Mouse (Mus musculus): Measurements from ENCODE around the gene Adprm.
"Not testable (repeated sequence)": the region's sequence is repeated elsewhere in the genome, so short reads cannot be mapped to it uniquely, and the experiment has no call there.

Adprm gene

DNA sequence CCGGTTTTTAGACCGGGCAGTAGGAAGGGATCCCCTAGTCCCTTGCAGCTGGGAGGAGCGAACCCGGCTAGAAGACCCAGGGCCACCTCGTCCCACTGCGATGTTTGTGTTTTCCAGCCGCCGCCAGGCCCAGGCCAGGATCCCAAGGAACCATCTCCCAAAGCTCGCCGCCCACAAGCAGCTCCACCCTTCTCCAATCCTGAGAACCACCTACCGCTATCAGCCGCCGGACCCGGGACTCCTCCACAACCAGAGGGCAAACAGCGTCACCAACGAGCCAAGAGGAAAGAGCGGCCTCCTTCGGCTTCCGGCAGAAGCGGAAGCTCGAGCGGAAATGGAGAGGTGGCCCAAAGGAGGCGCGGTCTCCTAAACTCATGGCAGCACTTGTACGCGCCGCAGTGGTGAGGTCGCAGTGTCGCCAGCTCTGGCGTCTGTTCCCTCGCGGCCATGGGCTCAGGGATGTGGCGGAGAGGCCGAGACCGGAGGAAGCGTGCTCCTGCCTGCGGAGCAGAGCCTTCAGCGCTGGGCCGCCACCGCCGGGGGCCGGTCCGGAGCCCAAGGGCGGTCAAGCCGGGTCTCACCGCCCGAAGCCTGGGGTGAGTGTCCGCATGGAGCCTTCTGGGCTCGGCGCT, at the start of gene Adprm, which contains the start of gene Sco1:
Gene Adprm (minus strand): TSS at position 274 of the 632 bp plus-strand sequence.
Gene Sco1 (plus strand): TSS at position 350 of the 632 bp plus-strand sequence.
- DNase-seq = peak; percentile 90 to 92

DNA sequence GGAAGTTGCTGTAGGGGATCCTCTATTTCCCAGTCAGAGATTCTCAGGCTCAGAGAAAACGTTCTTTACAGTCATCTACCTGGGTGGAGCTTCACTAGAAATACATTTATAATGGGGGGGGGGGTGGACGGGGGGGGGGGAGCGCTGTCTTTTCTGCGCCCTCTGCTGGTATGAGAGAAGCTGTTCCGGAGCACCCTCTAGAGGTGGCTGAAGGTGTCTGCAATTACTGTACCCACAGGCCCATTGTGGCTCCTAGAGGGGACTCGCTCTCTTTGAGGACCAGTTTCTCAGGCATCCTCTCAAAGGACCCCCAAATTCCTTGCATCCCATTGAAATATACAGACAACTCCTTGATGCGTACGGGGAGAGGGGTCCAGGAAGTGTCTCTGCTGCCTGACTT, 49.3 kb upstream of the Adprm start:
- DNase-seq = peak; percentile 77 to 81

DNA sequence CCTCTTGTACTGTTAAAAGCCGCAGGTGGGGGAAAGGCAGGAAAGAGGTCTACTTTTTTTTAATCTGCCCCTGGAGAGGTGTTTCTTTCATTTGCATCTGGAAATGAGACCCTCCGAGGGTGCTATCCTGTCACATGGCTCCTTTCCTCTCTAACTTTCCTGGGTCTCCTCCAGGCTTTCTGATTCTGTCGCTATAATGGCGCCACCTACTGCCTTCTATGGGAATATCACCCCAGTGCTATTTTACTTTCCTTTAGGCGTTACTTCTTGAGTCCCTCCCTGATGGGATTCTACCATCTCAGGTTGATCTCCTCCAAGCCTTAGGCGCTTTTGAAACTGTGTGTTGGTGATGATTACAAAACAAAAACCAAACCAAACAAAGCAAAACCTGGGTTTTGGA, 47.8 kb upstream of the Adprm start:
- peak; percentile 54 to 74 for DNase-seq

DNA sequence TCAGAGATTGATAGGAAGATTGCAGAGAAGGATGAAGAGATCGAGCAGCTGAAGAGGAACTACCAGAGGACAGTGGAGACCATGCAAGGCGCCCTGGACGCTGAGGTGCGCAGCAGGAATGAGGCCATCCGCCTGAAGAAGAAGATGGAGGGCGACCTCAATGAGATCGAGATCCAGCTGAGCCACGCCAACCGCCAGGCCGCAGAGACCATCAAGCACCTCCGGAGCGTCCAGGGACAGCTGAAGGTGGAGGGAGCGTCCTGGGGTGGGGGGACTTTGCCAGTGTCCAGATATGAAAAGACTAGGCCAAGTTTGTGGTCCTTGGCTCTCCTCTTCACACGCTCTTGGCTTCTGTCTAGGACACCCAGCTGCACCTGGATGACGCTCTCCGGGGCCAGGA, 46.8 kb upstream of the Adprm start:
- no peak for DNase-seq

DNA sequence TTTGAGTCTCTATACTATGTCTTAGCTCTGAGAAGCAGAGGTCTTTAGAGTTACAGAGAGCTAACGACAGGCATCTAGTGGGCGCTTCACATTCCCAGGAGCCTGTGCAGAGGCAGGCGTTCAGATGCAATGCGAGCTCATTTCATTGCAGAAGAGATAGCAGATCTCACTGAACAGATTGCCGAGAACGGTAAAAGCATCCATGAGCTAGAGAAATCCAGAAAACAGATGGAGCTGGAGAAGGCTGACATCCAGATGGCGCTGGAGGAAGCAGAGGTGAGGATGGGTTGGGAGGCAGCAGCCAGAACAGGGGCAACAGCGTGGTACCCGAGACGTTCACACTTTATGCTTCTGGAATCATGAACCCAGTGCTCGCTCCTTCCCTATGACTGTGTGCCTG, 46.0 kb upstream of the Adprm start:
- no peak for DNase-seq

DNA sequence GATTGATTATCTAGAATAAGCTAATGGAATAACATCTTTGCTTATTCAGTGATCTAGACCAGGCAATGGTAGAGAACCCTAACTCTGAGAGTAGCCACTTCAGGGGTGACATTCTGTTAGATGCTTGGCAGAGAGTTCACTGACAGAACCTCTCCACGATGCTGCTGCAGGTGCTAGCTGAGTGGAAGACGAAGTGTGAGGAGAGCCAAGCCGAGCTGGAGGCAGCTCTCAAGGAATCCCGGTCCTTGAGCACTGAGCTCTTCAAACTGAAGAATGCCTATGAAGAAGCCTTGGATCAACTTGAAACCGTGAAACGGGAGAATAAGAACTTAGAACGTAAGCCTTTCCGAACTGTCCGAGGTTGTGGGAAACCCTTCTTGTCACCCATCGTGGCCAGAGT, 45.3 kb upstream of the Adprm start:
- DNase-seq = no peak

DNA sequence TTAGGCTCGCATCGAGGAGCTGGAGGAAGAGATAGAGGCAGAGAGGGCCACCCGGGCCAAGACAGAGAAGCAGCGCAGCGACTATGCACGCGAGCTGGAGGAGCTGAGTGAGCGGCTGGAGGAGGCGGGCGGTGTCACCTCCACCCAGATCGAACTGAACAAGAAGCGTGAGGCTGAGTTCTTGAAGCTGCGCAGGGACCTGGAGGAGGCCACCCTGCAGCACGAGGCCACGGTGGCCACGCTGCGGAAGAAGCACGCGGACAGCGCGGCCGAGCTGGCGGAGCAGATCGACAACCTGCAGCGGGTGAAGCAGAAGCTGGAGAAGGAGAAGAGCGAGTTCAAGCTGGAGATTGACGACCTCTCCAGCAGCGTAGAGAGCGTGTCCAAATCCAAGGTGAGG, 42.1 kb upstream of the Adprm start:
- DNase-seq = no peak

DNA sequence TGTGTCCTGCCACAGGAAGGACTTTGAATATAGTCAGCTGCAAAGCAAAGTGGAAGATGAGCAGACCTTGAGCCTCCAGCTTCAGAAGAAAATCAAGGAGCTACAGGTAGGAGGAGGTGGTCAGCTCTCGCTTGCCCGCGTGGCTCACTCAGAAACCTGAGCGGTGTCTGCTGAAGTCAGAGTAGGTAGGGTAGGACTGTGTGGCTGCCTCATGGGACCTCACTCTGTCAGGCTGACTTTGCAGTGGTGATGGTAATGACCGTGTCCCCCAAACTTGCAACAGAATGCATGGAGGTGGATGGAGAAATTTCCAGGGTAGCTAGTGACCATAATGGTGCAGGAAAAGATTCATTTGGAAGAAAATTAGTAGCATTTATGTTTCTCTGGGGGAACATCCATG, 41.3 kb upstream of the Adprm start:
- no peak for DNase-seq

DNA sequence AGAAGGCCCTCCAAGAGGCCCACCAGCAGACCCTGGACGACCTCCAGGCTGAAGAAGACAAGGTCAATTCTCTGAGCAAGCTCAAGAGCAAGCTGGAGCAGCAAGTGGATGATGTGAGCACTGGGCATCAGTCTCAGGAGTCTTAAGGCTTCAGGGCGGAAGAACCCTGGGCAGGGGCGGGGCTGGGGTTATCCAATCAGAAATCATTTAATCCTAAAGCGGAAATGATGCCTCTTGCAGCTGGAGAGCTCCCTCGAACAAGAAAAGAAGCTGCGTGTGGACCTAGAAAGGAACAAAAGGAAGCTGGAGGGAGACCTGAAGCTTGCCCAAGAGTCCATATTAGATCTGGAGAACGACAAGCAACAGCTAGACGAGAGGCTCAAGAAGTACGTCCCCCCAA, 40.8 kb upstream of the Adprm start:
- no peak for DNase-seq

DNA sequence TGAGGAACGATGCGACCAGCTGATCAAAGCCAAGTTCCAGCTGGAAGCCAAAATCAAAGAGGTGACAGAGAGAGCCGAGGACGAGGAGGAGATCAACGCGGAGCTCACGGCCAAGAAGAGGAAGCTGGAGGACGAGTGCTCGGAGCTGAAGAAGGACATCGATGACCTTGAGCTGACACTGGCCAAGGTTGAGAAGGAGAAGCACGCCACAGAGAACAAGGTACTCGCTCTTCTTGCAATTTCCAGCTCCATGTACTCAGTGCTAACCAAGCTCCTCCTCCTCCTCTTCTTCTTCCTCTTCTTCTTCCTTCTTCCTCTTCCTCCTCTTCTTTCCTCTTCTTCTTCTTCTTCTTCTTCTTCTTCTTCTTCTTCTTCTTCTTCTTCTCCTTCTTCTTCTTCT, 40.0 kb upstream of the Adprm start:
- not testable (repeated sequence) for DNase-seq

DNA sequence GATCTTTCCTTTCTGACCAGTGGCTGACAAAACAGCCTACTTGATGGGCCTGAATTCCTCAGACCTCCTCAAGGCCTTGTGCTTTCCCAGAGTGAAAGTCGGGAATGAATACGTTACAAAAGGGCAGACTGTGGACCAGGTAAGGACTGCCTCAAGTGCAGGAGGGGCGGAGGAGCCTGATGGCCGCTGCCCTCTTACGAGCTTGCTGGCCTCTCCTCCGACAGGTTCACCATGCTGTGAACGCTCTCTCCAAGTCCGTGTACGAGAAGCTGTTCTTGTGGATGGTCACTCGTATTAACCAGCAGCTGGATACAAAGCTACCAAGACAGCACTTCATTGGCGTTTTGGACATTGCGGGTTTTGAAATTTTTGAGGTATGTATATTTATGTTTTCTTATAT, 34.8 kb upstream of the Adprm start:
- DNase-seq = no peak

DNA sequence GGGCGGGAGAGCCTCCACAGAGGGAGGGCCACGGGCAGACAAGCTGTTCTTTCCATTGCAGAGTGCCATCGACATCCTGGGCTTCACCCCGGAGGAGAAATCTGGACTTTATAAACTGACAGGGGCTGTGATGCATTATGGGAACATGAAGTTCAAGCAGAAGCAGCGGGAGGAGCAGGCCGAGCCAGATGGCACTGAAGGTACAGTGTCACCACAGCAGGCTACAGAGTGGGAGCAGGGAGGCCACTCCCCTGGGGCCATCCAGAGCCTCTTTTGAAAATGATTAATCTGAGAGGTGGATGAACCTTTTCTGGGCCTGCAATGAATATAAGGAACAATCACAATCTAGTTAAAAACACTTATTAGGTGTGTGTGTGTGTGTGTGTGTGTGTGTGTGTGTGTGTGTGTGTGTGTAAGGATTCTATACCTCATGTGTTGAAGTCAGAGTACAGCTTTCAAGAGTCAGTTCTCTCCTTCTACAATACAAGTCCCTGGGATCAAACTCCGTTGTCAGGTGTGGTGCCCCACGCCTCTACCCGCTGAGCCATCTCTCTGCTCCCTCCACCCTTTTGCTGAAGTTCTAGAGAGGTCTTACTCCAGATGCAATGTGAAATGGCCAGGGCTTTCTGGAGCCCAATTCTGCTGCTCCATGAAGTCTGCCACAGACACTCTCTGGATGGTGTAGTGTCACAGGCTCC, 34.2 kb upstream of the Adprm start:
- no peak for DNase-seq

DNA sequence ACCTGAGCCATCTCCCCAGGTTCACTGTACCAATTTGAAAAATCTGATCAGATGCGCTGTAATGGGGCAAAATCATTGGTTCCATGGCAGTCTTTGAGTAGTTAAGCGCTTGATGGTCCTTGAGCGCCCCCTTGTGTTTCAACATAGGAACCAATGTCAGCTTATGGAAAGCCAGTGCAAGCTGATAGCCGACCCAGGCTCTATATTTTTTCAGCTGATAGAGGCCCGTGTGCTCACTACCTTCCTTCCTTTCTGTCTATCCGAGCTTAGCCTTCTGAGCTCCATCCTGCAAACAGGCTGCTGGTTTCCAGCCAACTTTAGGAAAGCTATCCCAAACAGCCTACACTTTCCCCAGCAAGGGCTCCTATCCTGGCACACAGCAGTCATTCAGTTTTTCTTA, 33.1 kb upstream of the Adprm start:
- peak; percentile 87 to 92 for DNase-seq

DNA sequence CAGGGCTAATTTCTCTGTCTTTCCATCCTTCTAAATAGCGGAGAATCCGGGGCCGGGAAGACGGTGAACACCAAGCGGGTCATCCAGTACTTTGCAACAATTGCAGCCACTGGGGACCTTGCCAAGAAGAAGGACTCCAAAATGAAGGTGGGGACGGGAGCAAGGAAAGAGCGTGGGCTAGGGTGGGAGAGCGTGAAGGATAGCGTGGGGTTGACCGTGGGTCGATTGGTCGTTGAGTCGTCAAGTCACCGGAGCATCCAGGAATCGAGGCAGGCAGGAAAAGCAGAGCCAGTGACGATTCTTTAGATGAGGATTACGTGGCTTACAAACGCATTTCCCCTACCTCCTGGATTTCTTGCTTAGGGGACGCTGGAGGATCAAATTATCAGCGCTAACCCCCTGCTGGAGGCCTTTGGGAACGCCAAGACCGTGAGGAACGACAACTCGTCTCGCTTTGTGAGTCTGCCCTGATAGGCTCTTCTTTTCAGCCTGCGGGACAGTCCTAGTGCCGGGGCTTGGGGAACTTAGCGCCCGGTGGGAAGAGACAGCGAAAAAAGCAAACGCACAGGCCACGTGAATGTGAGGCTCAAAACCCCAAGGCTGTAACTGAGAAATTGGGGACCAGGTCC, 31.4 kb upstream of the Adprm start:
- DNase-seq = no peak

DNA sequence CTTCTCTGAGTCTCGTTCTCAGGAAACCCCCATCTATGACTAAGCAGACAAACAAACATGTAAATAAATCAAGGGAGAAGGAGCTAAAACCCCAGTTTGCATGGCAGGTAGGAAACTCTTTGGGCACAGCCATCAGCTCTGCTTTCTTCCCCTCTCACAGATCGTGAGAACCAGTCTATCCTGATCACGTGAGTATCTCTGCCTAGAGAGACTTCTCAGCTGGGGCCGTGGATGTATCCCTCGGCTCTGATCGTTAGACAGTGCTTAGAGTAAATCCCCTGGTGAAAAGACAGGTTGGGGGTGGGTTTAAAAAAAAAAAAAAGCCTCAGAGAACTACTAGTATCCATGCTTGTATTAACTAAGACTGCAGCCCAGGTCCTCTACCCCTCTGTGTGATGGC, 30.8 kb upstream of the Adprm start:
- no peak for DNase-seq

DNA sequence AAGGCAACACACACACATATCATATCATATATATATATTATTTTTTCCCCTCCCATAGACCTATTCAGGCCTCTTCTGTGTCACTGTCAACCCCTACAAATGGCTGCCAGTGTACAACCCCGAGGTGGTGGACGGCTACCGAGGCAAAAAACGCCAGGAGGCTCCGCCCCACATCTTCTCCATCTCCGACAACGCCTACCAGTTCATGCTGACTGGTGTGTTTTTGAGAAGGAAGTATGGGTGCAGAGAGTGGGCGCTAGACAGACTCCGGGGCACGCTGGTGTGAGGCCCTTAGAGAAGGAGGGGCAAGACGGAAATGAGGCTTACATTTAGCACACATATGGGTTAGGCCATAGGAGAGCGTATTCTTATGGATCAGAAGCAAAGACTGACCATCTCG, 30.4 kb upstream of the Adprm start:
- no peak for DNase-seq

DNA sequence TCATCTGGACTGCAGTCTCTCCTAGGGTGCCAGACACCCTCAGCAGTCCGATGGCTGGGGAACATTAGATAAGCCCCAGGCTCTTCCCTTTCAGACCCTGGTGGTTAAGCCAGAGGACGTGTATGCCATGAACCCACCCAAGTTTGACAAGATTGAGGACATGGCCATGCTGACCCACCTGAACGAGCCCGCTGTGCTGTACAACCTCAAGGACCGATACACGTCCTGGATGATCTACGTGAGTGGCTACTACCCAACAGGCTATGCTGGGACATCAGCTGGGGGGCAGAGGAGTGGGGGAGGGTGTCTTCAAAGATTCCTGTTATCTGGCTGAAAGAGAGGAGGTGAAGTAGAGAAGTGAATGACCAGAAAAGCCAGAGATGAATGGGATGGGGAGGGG, 29.8 kb upstream of the Adprm start:
- DNase-seq = no peak

DNA sequence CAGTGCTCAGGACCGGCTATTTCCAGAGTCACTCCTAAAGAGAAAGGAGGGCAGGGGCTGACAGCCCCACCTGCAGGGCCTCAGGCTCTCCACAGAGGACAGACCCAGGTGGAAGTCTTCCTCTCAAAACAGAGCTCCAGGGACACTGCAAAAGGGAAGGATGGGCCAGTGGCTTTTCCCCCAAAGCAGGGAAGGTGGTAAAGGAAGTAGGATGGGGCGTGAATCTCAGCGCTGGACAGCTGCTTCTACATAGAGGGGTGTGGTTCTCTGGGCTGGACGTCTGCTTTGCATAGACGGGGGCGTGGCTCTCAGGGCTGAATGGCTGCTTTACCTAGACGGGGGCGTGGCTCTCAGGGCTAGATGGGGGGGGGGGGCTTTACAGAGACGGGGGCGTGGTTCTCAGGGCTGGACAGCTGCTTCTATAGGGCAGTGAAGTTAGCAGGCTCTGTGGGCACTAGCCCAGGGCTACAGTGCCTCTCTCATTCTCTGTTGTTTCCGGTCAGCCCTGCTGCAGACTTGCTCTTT, 28.8 kb upstream of the Adprm start:
- no peak for DNase-seq

DNA sequence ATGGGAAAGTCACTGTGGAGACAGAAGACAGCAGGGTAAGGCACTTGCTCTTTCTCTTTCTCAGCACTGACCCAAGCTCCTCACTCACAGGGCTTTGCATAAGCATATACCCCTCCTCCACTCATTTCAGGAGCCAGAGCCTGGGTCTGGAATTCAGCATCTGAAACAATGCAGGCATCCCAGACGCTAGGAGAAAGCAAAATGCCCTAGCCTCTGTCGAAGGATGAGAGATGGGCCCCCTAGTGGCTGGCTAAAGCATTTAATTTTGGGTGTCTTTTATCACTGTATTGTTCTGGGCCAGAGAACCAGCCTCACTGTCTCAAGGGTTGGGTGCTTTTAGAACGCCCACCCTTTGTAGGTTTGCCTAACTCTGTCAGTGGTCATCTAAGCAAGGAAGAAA, 27.8 kb upstream of the Adprm start:
- peak; percentile 84 to 87 for DNase-seq

DNA sequence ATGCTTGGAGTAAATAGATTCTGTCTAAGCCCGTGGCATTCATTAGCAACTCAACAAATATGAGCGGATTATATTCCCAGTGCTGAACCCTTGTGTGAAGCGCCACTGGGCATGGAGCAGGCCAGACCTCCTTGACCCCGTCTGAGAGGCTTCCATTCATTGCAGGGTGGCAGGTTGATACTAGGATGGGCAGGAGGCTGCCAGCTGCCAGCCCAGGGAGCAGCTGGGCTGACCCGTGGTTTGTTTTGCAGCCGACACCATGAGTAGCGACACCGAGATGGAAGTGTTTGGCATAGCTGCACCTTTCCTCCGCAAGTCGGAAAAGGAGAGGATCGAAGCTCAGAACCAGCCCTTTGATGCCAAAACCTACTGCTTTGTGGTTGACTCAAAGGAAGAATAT, 27.3 kb upstream of the Adprm start:
- DNase-seq = peak; percentile 19 to 28

DNA sequence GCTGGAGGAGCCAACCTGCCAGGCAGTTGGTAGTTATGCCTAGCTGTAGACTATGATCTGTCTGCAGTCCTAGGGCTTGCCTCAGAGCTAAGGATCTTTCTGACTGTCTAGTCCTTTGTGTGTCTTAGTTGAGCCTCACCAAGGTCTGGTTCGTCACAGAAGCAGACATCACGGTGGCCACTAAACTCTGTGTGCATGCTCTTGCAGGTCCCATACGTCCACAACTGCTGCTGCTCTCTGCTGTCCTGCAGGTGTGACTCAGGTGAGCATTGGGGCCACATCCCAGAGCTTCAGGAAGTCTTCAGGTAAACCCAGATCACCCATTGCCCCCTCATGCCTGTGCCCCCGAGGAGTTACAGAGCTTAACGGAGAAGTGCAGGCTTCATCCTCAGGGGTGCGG, 26.5 kb upstream of the Adprm start:
- DNase-seq = no peak

DNA sequence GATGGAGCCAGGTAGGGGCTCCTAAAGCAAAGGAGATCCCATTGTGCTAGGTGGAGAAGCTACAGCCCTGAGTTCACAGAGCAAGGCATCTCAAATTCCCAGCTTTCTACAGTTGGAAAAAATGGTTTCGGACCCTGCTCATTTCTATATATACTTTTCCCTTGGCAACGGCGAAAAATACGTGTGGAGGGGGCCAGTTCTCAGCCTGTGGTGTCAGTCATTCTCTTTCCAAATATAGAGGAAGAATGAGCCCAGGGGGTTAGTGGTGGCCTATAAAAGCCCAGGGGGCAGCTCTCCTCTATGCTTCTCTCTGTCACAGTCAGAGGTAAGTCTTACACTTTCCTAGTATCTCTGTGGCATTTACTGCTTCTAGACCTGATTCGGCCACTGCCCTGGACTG, 25.6 kb upstream of the Adprm start, which contains the start of gene Myh3:
Gene Myh3 (plus strand): TSS at position 301 of the 400 bp plus-strand sequence.
- no peak for DNase-seq

DNA sequence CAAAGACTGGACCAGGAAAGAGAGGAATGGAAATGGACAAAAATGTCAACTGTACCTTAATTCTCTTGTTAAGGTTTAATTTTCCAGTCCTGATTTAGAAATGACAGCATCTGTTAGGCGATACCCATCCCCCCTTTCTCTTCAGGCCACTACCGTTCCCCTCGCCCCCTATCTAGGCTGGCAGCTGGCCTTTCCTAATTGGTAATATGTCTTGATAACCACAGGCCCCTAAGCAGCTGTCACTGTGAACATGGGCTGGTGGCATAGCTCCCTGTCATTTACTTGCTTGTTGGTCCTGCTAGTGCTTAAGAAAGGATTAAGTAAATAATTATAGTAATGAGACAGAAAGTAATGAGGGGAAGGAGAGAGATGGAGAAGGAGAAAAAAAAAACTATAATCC, 25.0 kb upstream of the Adprm start:
- peak; percentile 51 to 61 for DNase-seq

DNA sequence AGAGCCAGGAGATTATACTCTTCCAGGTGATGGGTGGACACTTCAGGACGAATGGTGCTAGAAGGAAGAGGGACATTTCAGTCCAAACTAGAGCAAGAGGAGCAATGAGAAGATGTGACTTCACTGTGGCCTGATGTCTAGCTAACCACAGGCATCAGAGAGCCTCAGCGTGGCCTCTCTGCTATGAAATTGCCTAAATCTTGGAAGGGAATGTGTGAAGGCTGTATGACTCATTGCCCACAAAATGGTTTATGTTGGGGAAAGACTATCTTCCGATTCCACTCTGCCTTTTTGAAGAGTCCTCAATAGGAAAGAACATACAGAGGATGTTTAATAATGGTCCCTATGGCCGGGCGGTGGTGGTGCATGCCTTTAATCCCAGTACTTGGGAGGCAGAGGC, 24.4 kb upstream of the Adprm start:
- DNase-seq = no peak

Measured in cerebellum, postnatal 10 days (tissue).